Mouse (Mus musculus): Measurements from ENCODE around the gene Acot6. TPM values are rescaled to one million over a fixed set of nuclear protein-coding genes. Genes with fewer than 3 reads are reported as not detected.
"Not testable (repeated sequence)": the region's sequence is repeated elsewhere in the genome, so short reads cannot be mapped to it uniquely, and the experiment has no call there.

Gene Acot6
- 0.57 and 0.88 TPM in 2 replicates for polyA plus RNA-seq (2012; rRNA removed)

- H3K4me1 ChIP-seq (ENCODE audit: control insufficient read depth, insufficient read depth, insufficient read length); H3K27me3 ChIP-seq (ENCODE audit: control insufficient read depth, insufficient read depth, low read length); H3K36me3 ChIP-seq (ENCODE audit: control insufficient read depth, insufficient read depth, low read length); H3K27ac ChIP-seq (ENCODE audit: insufficient read depth, low read length): not testable (repeated sequence)
- under 1% methylated on average over 79 of the region's 80 CpGs for WGBS
- H3K4me3 ChIP-seq (ENCODE audit: extremely low read depth, insufficient read depth, insufficient read length): peak within 1 kb of the TSS; percentile 54
- DNase-seq (ENCODE audit: low read depth in 1 of 2, low spot score in 2 of 2): peak; percentile 6 to 17
These were observed at the start of gene Acot6 for GRCm38 (mm10) chr12:84100604-84101492. Acot6 (plus strand) TSS chr12:84100654.

DNA sequence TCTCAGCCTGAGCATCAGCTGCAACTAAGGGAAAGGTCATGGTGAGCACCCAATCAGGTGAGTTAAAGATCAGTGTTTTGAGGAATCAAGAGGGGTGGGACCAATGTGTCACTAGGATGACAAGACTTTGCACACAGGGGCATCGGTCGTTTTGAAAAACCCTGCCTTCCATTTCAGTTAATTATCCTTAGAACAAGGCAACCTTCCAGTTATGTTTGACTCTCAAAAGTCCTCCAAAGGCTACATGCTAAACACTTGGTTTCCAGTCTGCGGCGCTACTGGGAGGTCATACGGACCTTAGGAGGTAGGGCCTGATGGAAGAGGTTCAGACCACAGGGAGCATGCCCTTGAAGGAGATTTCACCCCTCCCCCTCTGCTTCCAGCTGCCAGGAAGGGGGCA, 49.7 kb upstream of the Acot6 start:
- WGBS: 84% methylated on average over 5 of the region's 5 CpGs
- not testable (repeated sequence) for H3K4me3 ChIP-seq (ENCODE audit: extremely low read depth, insufficient read depth, insufficient read length); H3K4me1 ChIP-seq (ENCODE audit: control insufficient read depth, insufficient read depth, insufficient read length); H3K27me3 ChIP-seq (ENCODE audit: control insufficient read depth, insufficient read depth, low read length); H3K36me3 ChIP-seq (ENCODE audit: control insufficient read depth, insufficient read depth, low read length); H3K27ac ChIP-seq (ENCODE audit: insufficient read depth, low read length); DNase-seq (ENCODE audit: low read depth in 1 of 2, low spot score in 2 of 2)

- WGBS: 58% methylated on average over 5 of the region's 5 CpGs
- TF ChIP-seq POLR2A (IDR thresholded peaks at IDR 0.05; ENCODE audit: low read depth, low read length) (no peak), CTCF (IDR thresholded peaks at IDR 0.05; ENCODE audit: extremely low read depth, insufficient read depth, insufficient read length, insufficient replicate concordance) (no peak)
- Histone ChIP-seq H3K4me1 (ENCODE audit: control insufficient read depth, insufficient read depth, insufficient read length) (no peaks in the 10 kb centered on the region; the same call in 1 of the 2 replicates), H3K4me3 (ENCODE audit: extremely low read depth, insufficient read depth, insufficient read length) (no peak within 1 kb of the TSS), H3K27me3 (ENCODE audit: control insufficient read depth, insufficient read depth, low read length) (peaks cover 6% of the 10 kb centered on the region), H3K36me3 (ENCODE audit: control insufficient read depth, insufficient read depth, low read length) (no peaks in the 10 kb centered on the region), H3K27ac (ENCODE audit: insufficient read depth, low read length) (no peak within 1 kb of the TSS)
- no peak for DNase-seq (ENCODE audit: low read depth in 1 of 2, low spot score in 2 of 2)
These were observed 48.4 kb upstream of the Acot6 start, which contains the start of gene Acot3 for GRCm38 (mm10) chr12:84051937-84052474. Acot3 (plus strand) TSS chr12:84052144.

DNA sequence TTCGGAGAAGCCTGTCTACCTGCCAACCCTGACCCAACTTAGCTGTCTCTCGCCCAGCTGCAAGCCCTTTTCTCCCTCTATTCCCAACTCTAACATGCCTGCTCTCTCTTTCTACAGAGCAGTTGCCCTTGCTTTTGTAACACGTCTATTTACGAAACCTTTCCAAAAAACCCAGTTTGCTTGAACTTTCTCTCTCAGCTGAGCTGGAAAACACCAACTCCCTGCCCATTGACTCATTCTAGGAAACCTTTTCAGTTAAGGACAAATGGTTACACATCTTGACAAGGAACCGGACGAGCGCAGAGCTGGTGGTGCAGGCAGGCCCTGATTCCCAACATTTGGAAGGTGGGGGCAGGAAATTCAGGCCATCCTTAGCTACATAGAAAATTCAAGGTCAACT, 47.8 kb upstream of the Acot6 start:
- H3K27ac ChIP-seq (ENCODE audit: insufficient read depth, low read length): no peak overlapping the region
- no peak for DNase-seq (ENCODE audit: low read depth in 1 of 2, low spot score in 2 of 2)

GRCm38 (mm10) chr12:84053173-84053572, 47.3 kb upstream of the Acot6 start:
- no peaks in the 10 kb centered on the region for H3K36me3 ChIP-seq (ENCODE audit: control insufficient read depth, insufficient read depth, low read length)
- no peak overlapping the region for H3K27ac ChIP-seq (ENCODE audit: insufficient read depth, low read length)
- no peak for TF ChIP-seq POLR2A (IDR thresholded peaks at IDR 0.05; ENCODE audit: low read depth, low read length)
- no peak for TF ChIP-seq CTCF (IDR thresholded peaks at IDR 0.05; ENCODE audit: extremely low read depth, insufficient read depth, insufficient read length, insufficient replicate concordance)
- H3K27me3 ChIP-seq (ENCODE audit: control insufficient read depth, insufficient read depth, low read length): peaks cover 6% of the 10 kb centered on the region
- WGBS: 17% methylated on average over 16 of the region's 16 CpGs
- no peaks in the 10 kb centered on the region; the same call in 1 of the 2 replicates for H3K4me1 ChIP-seq (ENCODE audit: control insufficient read depth, insufficient read depth, insufficient read length)
- no peak overlapping the region for H3K4me3 ChIP-seq (ENCODE audit: extremely low read depth, insufficient read depth, insufficient read length)
- DNase-seq (ENCODE audit: low read depth in 1 of 2, low spot score in 2 of 2): no peak

More for the DNA sequence above, 47.8 kb upstream of the Acot6 start:
- H3K4me3 ChIP-seq (ENCODE audit: extremely low read depth, insufficient read depth, insufficient read length): no peak overlapping the region
- TF ChIP-seq CTCF (IDR thresholded peaks at IDR 0.05; ENCODE audit: extremely low read depth, insufficient read depth, insufficient read length, insufficient replicate concordance) (no peak), POLR2A (IDR thresholded peaks at IDR 0.05; ENCODE audit: low read depth, low read length) (no peak)
- H3K27me3 ChIP-seq (ENCODE audit: control insufficient read depth, insufficient read depth, low read length): peaks cover 6% of the 10 kb centered on the region
- 90% methylated on average over 7 of the region's 7 CpGs for WGBS
- H3K36me3 ChIP-seq (ENCODE audit: control insufficient read depth, insufficient read depth, low read length): no peaks in the 10 kb centered on the region
- H3K4me1 ChIP-seq (ENCODE audit: control insufficient read depth, insufficient read depth, insufficient read length): no peaks in the 10 kb centered on the region; the same call in 1 of the 2 replicates

DNA sequence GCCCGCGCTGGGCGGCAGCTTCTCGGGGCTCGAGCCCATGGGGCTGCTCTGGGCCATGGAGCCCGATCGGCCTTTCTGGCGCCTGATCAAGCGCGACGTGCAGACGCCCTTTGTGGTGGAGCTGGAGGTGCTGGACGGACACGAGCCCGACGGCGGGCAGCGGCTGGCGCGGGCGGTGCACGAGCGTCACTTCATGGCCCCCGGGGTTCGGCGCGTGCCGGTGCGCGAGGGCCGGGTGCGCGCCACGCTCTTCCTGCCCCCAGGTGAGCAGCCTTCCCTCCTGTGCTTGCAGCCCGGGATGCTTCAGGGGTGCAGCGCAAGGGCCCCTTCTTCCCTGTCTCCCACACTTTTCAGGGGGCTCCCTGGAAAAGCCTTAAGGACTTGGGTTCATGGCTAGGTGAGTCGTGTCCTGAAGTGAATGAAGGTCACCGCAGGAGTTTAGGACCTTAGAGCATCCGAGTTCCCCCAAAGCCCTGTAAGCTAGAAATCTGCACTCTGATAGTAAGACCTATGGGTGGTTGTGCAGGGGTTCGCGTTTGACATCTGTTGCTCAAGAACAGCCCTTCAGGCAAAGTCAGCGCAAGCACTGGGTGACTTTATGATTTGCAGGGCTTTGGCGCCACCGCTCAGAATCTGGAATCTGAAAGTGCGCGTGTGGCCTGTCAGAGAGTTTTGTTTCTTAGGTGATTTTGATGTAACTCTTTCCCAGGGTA, 46.6 kb upstream of the Acot6 start:
- Histone ChIP-seq H3K4me3 (ENCODE audit: extremely low read depth, insufficient read depth, insufficient read length) (no peak overlapping the region), H3K36me3 (ENCODE audit: control insufficient read depth, insufficient read depth, low read length) (no peaks in the 10 kb centered on the region), H3K4me1 (ENCODE audit: control insufficient read depth, insufficient read depth, insufficient read length) (no peaks in the 10 kb centered on the region; the same call in 1 of the 2 replicates), H3K27me3 (ENCODE audit: control insufficient read depth, insufficient read depth, low read length) (peaks cover 6% of the 10 kb centered on the region), H3K27ac (ENCODE audit: insufficient read depth, low read length) (no peak overlapping the region)
- DNase-seq (ENCODE audit: low read depth in 1 of 2, low spot score in 2 of 2): no peak
- WGBS: 2% methylated on average over 38 of the region's 46 CpGs
- no peak for TF ChIP-seq CTCF (IDR thresholded peaks at IDR 0.05; ENCODE audit: extremely low read depth, insufficient read depth, insufficient read length, insufficient replicate concordance)
